Mouse (Mus musculus) intestine, embryonic 15.5 days (tissue): ENCODE measurements at regions not wholly inside any gene's neighbourhood (a gene's known extent, or its start where the extent isn't known, plus 50 kb on each side); places are given as distances from the start of the nearest gene placed in this dataset.
A peak's percentile ranks its signal among the peaks of the same experiment; 100 is the strongest.

Source experiments
- ATAC-seq: fragments of 200-750 bp; cut with Nextera tagmentation; 2 replicates; pipeline ENCODE4 v1.8.0; 2017; ENCODE audit warnings: moderate TSS enrichment, moderate library complexity
- H3K27ac ChIP-seq: fragments of 300-500 bp; sonication (generic); 2 replicates; pipeline ENCODE4 v1.5.1; 2015; ENCODE audit warnings: mild to moderate bottlenecking, inconsistent platforms
- H3K27me3 ChIP-seq: fragments of 300-500 bp; sonication (generic); replicated peaks from 2 replicates; pipeline ENCODE4 v1.6.1; 2015; ENCODE audit warnings: inconsistent platforms
- H3K36me3 ChIP-seq: fragments of 300-500 bp; sonication (generic); 2 replicates; pipeline ENCODE4 v1.6.1; 2015; ENCODE audit warnings: inconsistent platforms
- H3K4me1 ChIP-seq: fragments of 300-500 bp; sonication (generic); replicated peaks from 2 replicates; pipeline ENCODE4 v1.6.1; 2015; ENCODE audit warnings: inconsistent platforms
- H3K4me2 ChIP-seq: fragments of 300-500 bp; sonication (generic); replicated peaks from 2 replicates; pipeline ENCODE4 v1.6.1; 2015; ENCODE audit warnings: mild to moderate bottlenecking, inconsistent platforms
- H3K4me3 ChIP-seq: fragments of 300-500 bp; sonication (generic); replicated peaks from 2 replicates; pipeline ENCODE4 v1.5.1; 2015; ENCODE audit warnings: inconsistent platforms
- H3K9ac ChIP-seq: fragments of 300-500 bp; sonication (generic); 2 replicates; pipeline ENCODE4 v1.6.1; 2015; ENCODE audit warnings: inconsistent platforms
- H3K9me3 ChIP-seq: fragments of 300-500 bp; sonication (generic); 2 replicates; pipeline ENCODE4 v1.6.1; 2016; ENCODE audit warnings: inconsistent platforms
- WGBS: fragments of 180-500 bp; shearing (Covaris S2); methylation state at CpG from one replicate; pipeline ENCODE4 v1.1.7; 2015; 5-methylcytosine and 5-hydroxymethylcytosine counted together

- Histone ChIP-seq H3K4me1 (peaks cover 14% of the 10 kb centered on the region), H3K4me3 (no peak overlapping the region), H3K4me2 (no peak overlapping the region), H3K27ac (no peak overlapping the region), H3K36me3 (no peaks in the 10 kb centered on the region), H3K27me3 (no peaks in the 10 kb centered on the region), H3K9ac (no peak overlapping the region), H3K9me3 (no peaks in the 10 kb centered on the region)
- no peak for ATAC-seq
- 93% methylated on average over 4 of the region's 4 CpGs for WGBS
These were observed 165.1 kb downstream of the Rplp1 start for GRCm38 (mm10) chr9:61749201-61749600.

- ATAC-seq = no peak
- H3K9ac ChIP-seq = no peak overlapping the region
- H3K36me3 ChIP-seq = no peaks in the 10 kb centered on the region
- no peak overlapping the region for H3K27ac ChIP-seq
- no peaks in the 10 kb centered on the region for H3K9me3 ChIP-seq
- H3K4me3 ChIP-seq = no peak overlapping the region
- H3K27me3 ChIP-seq = no peaks in the 10 kb centered on the region
- peaks cover 9% of the 10 kb centered on the region for H3K4me1 ChIP-seq
- H3K4me2 ChIP-seq = no peak overlapping the region
These were observed 165.9 kb downstream of the Rplp1 start for GRCm38 (mm10) chr9:61748416-61748815.

- H3K9me3 ChIP-seq = no peaks in the 10 kb centered on the region
- no peak overlapping the region for H3K4me2 ChIP-seq
- 60% methylated on average over 6 of the region's 6 CpGs for WGBS
- no peaks in the 10 kb centered on the region for H3K27me3 ChIP-seq
- no peak overlapping the region for H3K9ac ChIP-seq
- no peak for ATAC-seq
- peaks cover 9% of the 10 kb centered on the region for H3K4me1 ChIP-seq
- no peak overlapping the region for H3K4me3 ChIP-seq
- no peak overlapping the region for H3K27ac ChIP-seq
- H3K36me3 ChIP-seq = no peaks in the 10 kb centered on the region
These were observed 167.9 kb downstream of the Rplp1 start for GRCm38 (mm10) chr9:61746401-61746800.

GRCm38 (mm10) chr9:61745301-61745801 lies 169.0 kb downstream of the Rplp1 start:
- 0 out of 2 replicates have a peak overlapping the region, but pooled peaks have one; percentile 15 for H3K27ac ChIP-seq
- H3K4me1 ChIP-seq = peaks cover 9% of the 10 kb centered on the region
- no peak overlapping the region for H3K4me3 ChIP-seq
- 44% methylated on average over 7 of the region's 7 CpGs for WGBS
- H3K9me3 ChIP-seq = no peaks in the 10 kb centered on the region
- H3K9ac ChIP-seq = no peak overlapping the region
- no peaks in the 10 kb centered on the region for H3K36me3 ChIP-seq
- ATAC-seq = peak; percentile 34; the same call in 1 of the 2 replicates
- H3K27me3 ChIP-seq = no peaks in the 10 kb centered on the region
- H3K4me2 ChIP-seq = no peak overlapping the region

GRCm38 (mm10) chr9:61733540-61733939 lies 180.8 kb downstream of the Rplp1 start:
- H3K4me3 ChIP-seq = no peak overlapping the region
- H3K9ac ChIP-seq = no peak overlapping the region
- no peaks in the 10 kb centered on the region for H3K9me3 ChIP-seq
- 50% methylated on average over 2 of the region's 2 CpGs for WGBS
- H3K4me2 ChIP-seq = no peak overlapping the region
- no peaks in the 10 kb centered on the region for H3K36me3 ChIP-seq
- no peaks in the 10 kb centered on the region for H3K4me1 ChIP-seq
- no peak for ATAC-seq
- H3K27ac ChIP-seq = no peak overlapping the region
- no peaks in the 10 kb centered on the region for H3K27me3 ChIP-seq

- Histone ChIP-seq H3K36me3 (no peaks in the 10 kb centered on the region), H3K4me2 (no peak overlapping the region), H3K9ac (no peak overlapping the region), H3K27me3 (no peaks in the 10 kb centered on the region), H3K4me1 (no peaks in the 10 kb centered on the region), H3K4me3 (no peak overlapping the region), H3K9me3 (no peaks in the 10 kb centered on the region), H3K27ac (no peak overlapping the region)
- ATAC-seq = no peak
- WGBS = 62% methylated on average over 4 of the region's 4 CpGs
These were observed 181.6 kb downstream of the Rplp1 start for GRCm38 (mm10) chr9:61732747-61733146.

GRCm38 (mm10) chr9:61728115-61728514 lies 186.2 kb downstream of the Rplp1 start:
- Histone ChIP-seq H3K9me3 (no peaks in the 10 kb centered on the region), H3K27me3 (no peaks in the 10 kb centered on the region), H3K4me3 (no peak overlapping the region), H3K9ac (no peak overlapping the region), H3K27ac (no peak overlapping the region), H3K4me2 (no peak overlapping the region), H3K4me1 (no peaks in the 10 kb centered on the region; the same call in 1 of the 2 replicates), H3K36me3 (no peaks in the 10 kb centered on the region)
- 62% methylated on average over 4 of the region's 4 CpGs for WGBS
- ATAC-seq = no peak

- Histone ChIP-seq H3K36me3 (no peaks in the 10 kb centered on the region), H3K4me1 (no peaks in the 10 kb centered on the region; the same call in 1 of the 2 replicates), H3K4me2 (no peak overlapping the region), H3K27me3 (no peaks in the 10 kb centered on the region), H3K9ac (no peak overlapping the region), H3K27ac (no peak overlapping the region), H3K9me3 (no peaks in the 10 kb centered on the region), H3K4me3 (no peak overlapping the region)
- ATAC-seq = no peak
- WGBS = 62% methylated on average over 10 of the region's 10 CpGs
These were observed 186.7 kb downstream of the Rplp1 start for GRCm38 (mm10) chr9:61727651-61728050.

GRCm38 (mm10) chr9:61724070-61724469 lies 190.3 kb downstream of the Rplp1 start:
- ATAC-seq = no peak
- Histone ChIP-seq H3K9ac (no peak overlapping the region), H3K4me1 (peaks cover 6% of the 10 kb centered on the region; the same call in 1 of the 2 replicates), H3K9me3 (no peaks in the 10 kb centered on the region), H3K27ac (no peak overlapping the region), H3K27me3 (no peaks in the 10 kb centered on the region), H3K4me3 (no peak overlapping the region), H3K36me3 (no peaks in the 10 kb centered on the region), H3K4me2 (no peak overlapping the region)
- WGBS = 92% methylated on average over 2 of the region's 2 CpGs

- H3K9me3 ChIP-seq = no peaks in the 10 kb centered on the region
- 34% methylated on average over 8 of the region's 8 CpGs for WGBS
- H3K27ac ChIP-seq = peak overlapping the region; percentile 67
- no peaks in the 10 kb centered on the region for H3K27me3 ChIP-seq
- no peak overlapping the region for H3K9ac ChIP-seq
- H3K36me3 ChIP-seq = no peaks in the 10 kb centered on the region
- ATAC-seq = peak; percentile 49
- peaks cover 6% of the 10 kb centered on the region; the same call in 1 of the 2 replicates for H3K4me1 ChIP-seq
- no peak overlapping the region for H3K4me2 ChIP-seq
- no peak overlapping the region for H3K4me3 ChIP-seq
These were observed 191.2 kb downstream of the Rplp1 start for GRCm38 (mm10) chr9:61723021-61723581.

- Histone ChIP-seq H3K9me3 (no peaks in the 10 kb centered on the region), H3K27ac (no peak overlapping the region), H3K4me1 (peaks cover 6% of the 10 kb centered on the region; the same call in 1 of the 2 replicates), H3K9ac (no peak overlapping the region), H3K27me3 (no peaks in the 10 kb centered on the region), H3K4me3 (no peak overlapping the region), H3K36me3 (no peaks in the 10 kb centered on the region), H3K4me2 (no peak overlapping the region)
- no peak for ATAC-seq
- WGBS = 88% methylated on average over 5 of the region's 5 CpGs
These were observed 192.5 kb downstream of the Rplp1 start for GRCm38 (mm10) chr9:61721851-61722250.

- Histone ChIP-seq H3K4me1 (peaks cover 6% of the 10 kb centered on the region; the same call in 1 of the 2 replicates), H3K36me3 (no peaks in the 10 kb centered on the region), H3K27ac (no peak overlapping the region), H3K27me3 (no peaks in the 10 kb centered on the region), H3K4me3 (no peak overlapping the region), H3K9ac (no peak overlapping the region), H3K9me3 (no peaks in the 10 kb centered on the region), H3K4me2 (no peak overlapping the region)
- 62% methylated on average over 4 of the region's 4 CpGs for WGBS
- ATAC-seq = no peak
These were observed 193.3 kb downstream of the Rplp1 start for GRCm38 (mm10) chr9:61721071-61721470.

GRCm38 (mm10) chr9:61720206-61720605 lies 194.1 kb downstream of the Rplp1 start:
- Histone ChIP-seq H3K4me1 (peaks cover 6% of the 10 kb centered on the region; the same call in 1 of the 2 replicates), H3K9me3 (no peaks in the 10 kb centered on the region), H3K9ac (no peak overlapping the region), H3K27me3 (no peaks in the 10 kb centered on the region), H3K36me3 (no peaks in the 10 kb centered on the region), H3K27ac (no peak overlapping the region), H3K4me3 (no peak overlapping the region), H3K4me2 (no peak overlapping the region)
- WGBS = 50% methylated on average over 5 of the region's 5 CpGs
- ATAC-seq = no peak
